Mouse (Mus musculus): ENCODE results near the gene Pusl1. TPM values are rescaled to one million over a fixed set of nuclear protein-coding genes. Genes with fewer than 3 reads are reported as not detected.

The Pusl1 gene
- polyA plus RNA-seq, 1 experiment from 2014 or later = 63.9 TPM

GRCm38 (mm10) chr4:155851368-155851767, 40.2 kb downstream of the Pusl1 start:
- H3K4me2 ChIP-seq (ENCODE audit: low read length) = no peak overlapping the region
- H3K4me3 ChIP-seq (ENCODE audit: low read depth, low read length) = no peak overlapping the region
- WGBS = 95% methylated on average over 3 of the region's 3 CpGs
- peaks cover 32% of the 10 kb centered on the region for H3K4me1 ChIP-seq (ENCODE audit: control insufficient read depth, insufficient read depth, low read length)
- no peaks in the 10 kb centered on the region for H3K27me3 ChIP-seq (ENCODE audit: control insufficient read depth, insufficient read depth, low read depth, low read length)
- no peak overlapping the region for H3K27ac ChIP-seq (ENCODE audit: low read length)
- H3K9ac ChIP-seq (ENCODE audit: low read depth, low read length) = no peak overlapping the region
- no peaks in the 10 kb centered on the region for H3K9me3 ChIP-seq (replicated peaks; ENCODE audit: control insufficient read depth, low read length, poor library complexity, severe bottlenecking)
- H3K36me3 ChIP-seq (ENCODE audit: control insufficient read depth, insufficient read depth, low read length) = peaks cover 19% of the 10 kb centered on the region
- no peak for ATAC-seq

- no peaks in the 10 kb centered on the region for H3K9me3 ChIP-seq (replicated peaks; ENCODE audit: control insufficient read depth, low read length, poor library complexity, severe bottlenecking)
- peaks cover 33% of the 10 kb centered on the region for H3K4me1 ChIP-seq (ENCODE audit: control insufficient read depth, insufficient read depth, low read length)
- 93% methylated on average over 3 of the region's 3 CpGs for WGBS
- H3K27ac ChIP-seq (ENCODE audit: low read length) = no peak overlapping the region
- H3K4me2 ChIP-seq (ENCODE audit: low read length) = peak overlapping the region; percentile 5; the same call in 1 of the 2 replicates
- no peak overlapping the region for H3K4me3 ChIP-seq (ENCODE audit: low read depth, low read length)
- H3K36me3 ChIP-seq (ENCODE audit: control insufficient read depth, insufficient read depth, low read length) = peaks cover 5% of the 10 kb centered on the region; the same call in 1 of the 2 replicates
- H3K27me3 ChIP-seq (ENCODE audit: control insufficient read depth, insufficient read depth, low read depth, low read length) = no peaks in the 10 kb centered on the region
- no peak overlapping the region for H3K9ac ChIP-seq (ENCODE audit: low read depth, low read length)
- ATAC-seq = no peak
Measured at GRCm38 (mm10) chr4:155849792-155850451, 41.7 kb downstream of the Pusl1 start.

GRCm38 (mm10) chr4:155849391-155849790, 42.2 kb downstream of the Pusl1 start:
- peaks cover 33% of the 10 kb centered on the region for H3K4me1 ChIP-seq (ENCODE audit: control insufficient read depth, insufficient read depth, low read length)
- 94% methylated on average over 2 of the region's 2 CpGs for WGBS
- H3K4me3 ChIP-seq (ENCODE audit: low read depth, low read length) = no peak overlapping the region
- H3K4me2 ChIP-seq (ENCODE audit: low read length) = peak overlapping the region; percentile 95
- ATAC-seq = no peak
- no peaks in the 10 kb centered on the region for H3K9me3 ChIP-seq (replicated peaks; ENCODE audit: control insufficient read depth, low read length, poor library complexity, severe bottlenecking)
- no peak overlapping the region for H3K9ac ChIP-seq (ENCODE audit: low read depth, low read length)
- no peaks in the 10 kb centered on the region for H3K27me3 ChIP-seq (ENCODE audit: control insufficient read depth, insufficient read depth, low read depth, low read length)
- H3K36me3 ChIP-seq (ENCODE audit: control insufficient read depth, insufficient read depth, low read length) = no peaks in the 10 kb centered on the region
- H3K27ac ChIP-seq (ENCODE audit: low read length) = no peak overlapping the region

GRCm38 (mm10) chr4:155848434-155849095, 43.0 kb downstream of the Pusl1 start:
- peaks cover 33% of the 10 kb centered on the region for H3K4me1 ChIP-seq (ENCODE audit: control insufficient read depth, insufficient read depth, low read length)
- H3K36me3 ChIP-seq (ENCODE audit: control insufficient read depth, insufficient read depth, low read length) = no peaks in the 10 kb centered on the region
- H3K4me3 ChIP-seq (ENCODE audit: low read depth, low read length) = peak overlapping the region; percentile 79
- no peaks in the 10 kb centered on the region for H3K27me3 ChIP-seq (ENCODE audit: control insufficient read depth, insufficient read depth, low read depth, low read length)
- peak overlapping the region; percentile 88 for H3K9ac ChIP-seq (ENCODE audit: low read depth, low read length)
- no peak overlapping the region for H3K27ac ChIP-seq (ENCODE audit: low read length)
- no peak for ATAC-seq
- H3K9me3 ChIP-seq (replicated peaks; ENCODE audit: control insufficient read depth, low read length, poor library complexity, severe bottlenecking) = no peaks in the 10 kb centered on the region
- WGBS = 60% methylated on average over 7 of the region's 7 CpGs
- peak overlapping the region; percentile 95 for H3K4me2 ChIP-seq (ENCODE audit: low read length)

GRCm38 (mm10) chr4:155847591-155848352, 43.8 kb downstream of the Pusl1 start:
- ATAC-seq = peak; percentile 61
- Histone ChIP-seq H3K36me3 (ENCODE audit: control insufficient read depth, insufficient read depth, low read length) (no peaks in the 10 kb centered on the region), H3K4me2 (ENCODE audit: low read length) (peak overlapping the region; percentile 95), H3K9me3 (replicated peaks; ENCODE audit: control insufficient read depth, low read length, poor library complexity, severe bottlenecking) (no peaks in the 10 kb centered on the region), H3K4me3 (ENCODE audit: low read depth, low read length) (peak overlapping the region; percentile 79), H3K9ac (ENCODE audit: low read depth, low read length) (peak overlapping the region; percentile 88), H3K27ac (ENCODE audit: low read length) (peak overlapping the region; percentile 85), H3K27me3 (ENCODE audit: control insufficient read depth, insufficient read depth, low read depth, low read length) (no peaks in the 10 kb centered on the region), H3K4me1 (ENCODE audit: control insufficient read depth, insufficient read depth, low read length) (peaks cover 33% of the 10 kb centered on the region)
- 1% methylated on average over 47 of the region's 69 CpGs for WGBS

DNA sequence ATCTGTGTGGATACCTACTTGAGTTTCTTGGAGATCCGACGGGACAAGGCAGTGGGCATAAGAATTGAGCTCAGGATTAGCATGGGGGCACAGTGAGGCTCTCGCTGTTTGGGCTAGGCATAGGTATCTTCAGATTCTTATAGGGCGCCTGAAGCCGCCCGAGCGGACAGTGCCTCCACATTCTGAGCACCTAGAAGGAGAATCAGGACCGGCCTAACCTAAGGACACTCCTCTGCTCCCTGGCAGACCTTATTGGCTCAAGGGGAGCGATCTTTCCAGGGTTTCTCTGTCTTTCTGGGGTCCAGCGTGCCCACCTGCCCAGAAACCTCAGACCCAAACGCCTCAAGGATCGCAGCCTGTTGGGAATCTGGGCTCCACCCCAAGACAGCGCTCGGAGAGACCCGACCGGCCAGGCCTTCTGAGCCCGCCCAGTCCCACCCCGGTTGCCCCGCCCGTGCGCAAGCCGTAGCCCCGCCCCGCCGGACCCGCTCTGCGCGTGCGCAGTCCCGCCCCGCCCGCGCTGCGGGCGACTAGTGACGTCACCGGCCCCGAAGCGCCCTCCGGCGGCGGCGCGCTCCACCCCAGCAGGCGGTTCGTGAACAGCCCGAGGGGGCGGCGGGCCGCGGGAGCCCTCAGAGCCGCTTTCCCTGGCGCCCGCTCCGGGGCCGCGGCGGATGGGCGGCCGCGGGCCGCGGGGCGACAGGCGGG, 44.6 kb downstream of the Pusl1 start, which contains the start of gene Dvl1:
TSS of gene Dvl1 (plus strand) at position 532 of the 708 bp plus-strand sequence.
- Histone ChIP-seq H3K4me2 (ENCODE audit: low read length) (peak within 1 kb of the TSS; percentile 95), H3K4me3 (ENCODE audit: low read depth, low read length) (peak within 1 kb of the TSS; percentile 79), H3K27me3 (ENCODE audit: control insufficient read depth, insufficient read depth, low read depth, low read length) (no peaks in the 10 kb centered on the region), H3K27ac (ENCODE audit: low read length) (peak within 1 kb of the TSS; percentile 85), H3K9ac (ENCODE audit: low read depth, low read length) (peak within 1 kb of the TSS; percentile 88), H3K9me3 (replicated peaks; ENCODE audit: control insufficient read depth, low read length, poor library complexity, severe bottlenecking) (no peaks in the 10 kb centered on the region), H3K36me3 (ENCODE audit: control insufficient read depth, insufficient read depth, low read length) (no peaks in the 10 kb centered on the region), H3K4me1 (ENCODE audit: control insufficient read depth, insufficient read depth, low read length) (peaks cover 33% of the 10 kb centered on the region)
- peak; percentile 89 for ATAC-seq
- WGBS = 2% methylated on average over 43 of the region's 65 CpGs

DNA sequence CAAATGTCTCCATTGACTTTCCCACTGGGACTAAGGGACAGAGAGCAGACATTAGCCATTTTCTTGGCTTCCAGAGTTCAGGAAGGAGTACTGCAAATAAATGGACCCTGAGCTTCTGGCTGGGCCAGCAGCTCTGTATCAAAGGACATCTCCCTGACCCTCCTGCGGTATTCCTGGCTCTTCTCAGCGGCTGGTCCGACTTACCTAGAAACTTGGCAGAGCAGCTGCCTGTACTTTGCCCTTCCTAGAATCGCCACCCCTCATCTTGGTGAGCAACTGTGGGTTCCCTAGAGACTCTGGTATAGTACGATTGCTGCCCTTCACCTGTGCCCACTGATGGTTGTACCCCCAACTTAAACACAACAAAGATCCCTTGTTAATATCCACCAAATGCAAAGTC, 48.4 kb downstream of the Pusl1 start:
- peaks cover 14% of the 10 kb centered on the region for H3K27me3 ChIP-seq (ENCODE audit: control insufficient read depth, insufficient read depth, low read depth, low read length)
- no peak overlapping the region for H3K27ac ChIP-seq (ENCODE audit: low read length)
- no peak overlapping the region for H3K9ac ChIP-seq (ENCODE audit: low read depth, low read length)
- H3K4me1 ChIP-seq (ENCODE audit: control insufficient read depth, insufficient read depth, low read length) = peaks cover 15% of the 10 kb centered on the region
- H3K4me3 ChIP-seq (ENCODE audit: low read depth, low read length) = no peak overlapping the region
- WGBS = 87% methylated on average over 5 of the region's 5 CpGs
- H3K36me3 ChIP-seq (ENCODE audit: control insufficient read depth, insufficient read depth, low read length) = no peaks in the 10 kb centered on the region
- H3K9me3 ChIP-seq (replicated peaks; ENCODE audit: control insufficient read depth, low read length, poor library complexity, severe bottlenecking) = no peaks in the 10 kb centered on the region
- H3K4me2 ChIP-seq (ENCODE audit: low read length) = no peak overlapping the region
- no peak for ATAC-seq

GRCm38 (mm10) chr4:155841651-155842270, 49.8 kb downstream of the Pusl1 start:
- Histone ChIP-seq H3K4me2 (ENCODE audit: low read length) (peak overlapping the region; percentile 53; the same call in 1 of the 2 replicates), H3K36me3 (ENCODE audit: control insufficient read depth, insufficient read depth, low read length) (no peaks in the 10 kb centered on the region), H3K27ac (ENCODE audit: low read length) (no peak overlapping the region), H3K4me3 (ENCODE audit: low read depth, low read length) (no peak overlapping the region), H3K9me3 (replicated peaks; ENCODE audit: control insufficient read depth, low read length, poor library complexity, severe bottlenecking) (no peaks in the 10 kb centered on the region), H3K9ac (ENCODE audit: low read depth, low read length) (no peak overlapping the region), H3K4me1 (ENCODE audit: control insufficient read depth, insufficient read depth, low read length) (peaks cover 12% of the 10 kb centered on the region), H3K27me3 (ENCODE audit: control insufficient read depth, insufficient read depth, low read depth, low read length) (peaks cover 14% of the 10 kb centered on the region)
- no peak for ATAC-seq
- 39% methylated on average over 38 of the region's 38 CpGs for WGBS

Measured in midbrain, embryonic 16.5 days (tissue).